Mouse (Mus musculus) layer of hippocampus, adult 9-11 months (tissue): ENCODE data around the gene Gse1.

Experiments
- DNase-seq: peaks from one replicate; pipeline ENCODE4 v3.0.0; 2022

The Gse1 gene

DNA sequence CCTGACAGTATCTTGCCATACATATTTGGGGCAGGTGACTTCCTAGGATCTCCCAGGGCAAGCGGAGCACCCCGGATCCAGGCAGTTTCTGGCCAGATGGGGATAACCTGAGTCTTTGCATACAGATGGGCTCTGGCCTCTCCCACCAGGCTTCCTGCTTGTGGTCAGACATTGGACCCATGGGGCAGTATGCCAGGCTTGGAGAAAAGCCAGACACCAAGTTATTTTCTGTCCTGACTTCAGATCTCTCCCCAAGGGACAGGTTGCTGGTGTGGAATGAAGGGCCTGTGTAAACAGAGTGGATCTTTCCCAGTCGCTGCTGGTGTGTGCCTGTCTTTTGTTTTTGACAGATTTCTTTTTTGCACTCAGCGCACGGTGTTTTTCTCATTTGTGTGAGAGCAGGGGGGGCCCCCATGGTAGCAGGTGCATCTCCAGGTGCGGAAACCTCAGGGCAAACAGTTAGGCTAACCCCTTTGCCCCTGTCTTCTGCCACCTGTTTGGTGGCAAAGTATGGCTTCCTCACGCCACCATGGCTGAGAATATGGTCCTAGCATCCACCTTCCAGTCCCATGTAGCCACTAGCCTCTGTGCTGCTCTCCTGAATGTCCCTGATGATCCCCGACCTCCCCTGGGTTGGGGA, 315.3 kb downstream of the Gse1 start:
- DNase-seq: no peak

DNA sequence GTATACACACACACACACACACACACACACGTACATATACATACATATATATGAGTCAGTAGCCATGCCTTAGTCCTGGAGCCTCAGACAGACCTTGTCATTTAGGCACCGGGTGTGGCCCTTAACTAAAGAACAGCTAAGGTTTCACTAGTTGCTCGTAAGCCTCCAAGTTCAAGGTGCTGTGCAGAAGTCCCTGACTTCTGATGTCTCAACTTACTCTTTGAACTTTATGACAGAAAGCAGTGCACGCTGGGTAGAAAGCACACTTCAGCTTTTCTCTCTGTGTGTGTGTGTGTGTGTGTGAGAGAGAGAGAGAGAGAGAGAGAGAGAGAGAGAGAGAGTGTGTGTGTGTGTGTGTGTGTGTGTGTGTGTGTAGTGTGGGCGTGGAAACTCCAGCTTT, 315.9 kb downstream of the Gse1 start:
- no peak for DNase-seq

DNA sequence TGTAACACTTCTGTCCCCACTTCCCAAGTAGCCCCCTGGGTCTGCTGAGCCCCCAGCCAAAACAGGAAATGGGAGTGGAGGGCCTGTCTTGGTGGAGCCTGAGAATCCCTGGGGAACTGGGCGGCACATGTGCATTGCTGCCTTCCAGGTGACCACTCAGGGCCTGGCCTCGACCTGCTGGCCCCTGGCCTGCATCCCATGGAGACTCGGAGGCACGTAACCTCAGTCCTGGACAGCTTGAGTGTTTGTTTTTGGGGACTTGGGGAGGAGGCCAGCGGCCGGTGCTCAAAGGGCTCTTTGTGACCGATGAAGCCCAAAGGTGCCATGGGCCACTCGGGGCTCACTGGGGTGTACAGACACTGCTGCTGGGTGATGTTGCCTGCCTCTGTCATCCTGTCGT, 319.3 kb downstream of the Gse1 start:
- no peak for DNase-seq

DNA sequence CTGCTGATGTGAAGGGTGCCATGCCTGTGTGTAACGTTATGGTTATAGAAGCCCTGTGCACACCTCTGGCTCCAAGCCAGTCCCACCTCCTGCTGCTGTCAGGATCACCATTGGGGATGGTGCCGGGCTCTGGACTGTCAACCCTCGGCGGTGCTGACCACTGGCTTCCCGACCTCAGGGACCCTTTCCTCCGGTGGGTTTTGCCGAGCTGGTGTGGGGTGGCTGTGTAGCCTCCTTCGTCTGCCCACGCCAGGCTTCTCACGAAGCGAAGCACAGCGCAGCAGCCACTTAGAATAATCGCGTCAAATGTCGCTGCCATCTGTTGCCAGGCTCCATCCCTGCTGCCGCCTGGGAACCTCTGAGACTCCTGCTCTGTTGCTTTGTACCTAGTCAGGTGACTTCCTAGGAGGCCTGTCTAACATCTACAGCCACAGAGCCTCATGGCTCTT, 320.1 kb downstream of the Gse1 start:
- peak; percentile 84 for DNase-seq

DNA sequence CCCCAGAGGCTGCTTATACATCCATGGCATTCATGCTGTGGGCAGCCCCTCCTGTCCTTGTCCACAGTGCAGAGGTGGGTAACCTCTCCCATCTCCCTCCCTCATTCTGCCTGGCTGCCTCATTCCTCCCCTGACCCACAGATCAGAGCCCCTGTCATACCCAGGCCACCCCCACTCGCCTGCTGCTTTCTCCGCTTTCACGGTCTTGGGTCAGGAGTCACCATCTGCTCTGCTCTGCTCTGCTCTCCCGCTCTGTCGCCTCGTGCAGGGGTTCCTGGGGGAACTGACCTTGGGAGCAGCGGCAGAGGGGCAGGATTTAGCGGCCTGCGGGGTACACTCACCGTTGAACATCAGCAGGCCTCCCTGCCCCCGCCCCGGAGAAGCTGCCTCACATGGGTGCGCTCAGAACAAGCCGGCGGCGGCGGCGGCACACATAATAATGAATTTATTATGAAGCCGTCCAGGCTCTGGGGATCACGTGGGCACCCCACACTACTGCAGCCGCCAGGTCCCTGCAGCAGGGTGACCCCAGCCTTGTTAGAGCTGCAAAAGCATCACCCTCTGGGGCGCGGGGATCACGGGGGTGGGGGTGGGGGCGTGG, 321.2 kb downstream of the Gse1 start:
- no peak for DNase-seq

DNA sequence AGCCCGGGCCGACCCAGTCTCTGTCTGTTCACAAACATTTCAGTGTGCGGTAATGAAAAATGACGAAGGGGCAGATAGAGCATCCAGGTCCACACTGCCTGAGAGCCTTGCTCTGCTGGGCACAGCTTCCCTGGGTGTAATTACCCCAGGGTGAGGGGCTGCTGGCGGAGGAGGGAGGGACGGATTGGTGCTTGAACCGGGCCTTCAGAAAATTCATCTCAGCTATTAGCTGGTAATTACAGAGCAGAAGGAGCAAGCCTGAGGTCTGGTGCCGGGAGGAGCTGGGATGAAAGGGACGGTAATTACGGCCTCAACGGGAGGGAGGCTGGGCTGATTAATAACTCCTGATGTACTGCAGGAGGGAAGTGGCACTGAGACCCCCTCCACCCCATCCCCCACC, 321.7 kb downstream of the Gse1 start:
- DNase-seq: no peak

DNA sequence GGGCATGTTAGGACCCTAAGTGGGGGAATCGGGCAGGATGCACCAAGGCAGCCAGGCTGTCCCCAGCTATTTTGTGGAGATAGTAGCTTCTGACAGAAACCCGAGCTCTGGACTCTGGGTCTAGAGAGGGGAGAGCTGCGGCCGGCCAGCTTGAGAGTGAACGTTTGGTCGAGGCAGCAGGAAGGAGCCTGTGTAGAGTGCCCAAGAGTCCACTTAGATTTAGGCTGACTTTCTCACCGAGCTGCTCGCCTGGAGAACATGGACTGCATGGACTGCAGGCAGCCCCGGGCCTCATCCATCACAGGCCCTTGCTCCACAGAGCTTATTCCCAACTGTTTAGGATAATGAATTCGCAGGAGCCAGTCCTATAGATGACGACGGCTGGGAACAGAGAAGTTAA, 322.2 kb downstream of the Gse1 start:
- no peak for DNase-seq

DNA sequence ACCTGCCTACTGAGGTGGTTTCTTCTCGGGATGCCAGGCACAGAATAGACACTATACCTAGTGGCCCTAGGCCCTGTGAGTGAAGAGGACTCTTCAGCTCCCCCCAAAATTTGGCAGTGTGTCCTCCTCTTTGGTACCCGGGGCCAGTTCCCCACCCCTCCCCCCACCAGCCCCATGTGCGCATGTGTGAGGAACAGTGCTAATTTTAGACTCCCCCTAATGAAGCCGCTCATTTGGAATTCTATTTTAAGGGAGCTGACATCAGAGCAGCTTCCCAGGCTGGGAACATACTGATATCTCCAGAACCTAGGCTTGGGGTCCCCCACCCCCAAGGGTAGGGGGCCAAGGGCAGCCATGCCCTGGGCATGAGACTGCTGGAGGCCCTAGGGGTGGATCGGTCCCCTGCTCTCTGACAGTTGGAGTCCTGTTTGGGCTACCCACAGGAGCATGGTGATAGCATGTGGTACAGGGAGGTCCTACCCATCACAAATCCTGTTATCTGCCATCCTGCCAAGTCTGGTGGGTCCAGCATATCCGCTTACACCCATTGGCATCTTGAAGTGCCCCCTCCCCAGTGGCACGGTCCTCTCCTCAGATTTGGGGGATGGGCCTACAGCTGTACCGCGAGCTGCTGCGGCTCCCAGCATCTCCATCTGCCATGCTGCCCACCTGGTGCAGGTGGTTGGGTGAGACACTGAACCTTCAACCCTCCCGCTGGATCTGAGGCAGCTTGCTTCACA, 322.9 kb downstream of the Gse1 start:
- no peak for DNase-seq

DNA sequence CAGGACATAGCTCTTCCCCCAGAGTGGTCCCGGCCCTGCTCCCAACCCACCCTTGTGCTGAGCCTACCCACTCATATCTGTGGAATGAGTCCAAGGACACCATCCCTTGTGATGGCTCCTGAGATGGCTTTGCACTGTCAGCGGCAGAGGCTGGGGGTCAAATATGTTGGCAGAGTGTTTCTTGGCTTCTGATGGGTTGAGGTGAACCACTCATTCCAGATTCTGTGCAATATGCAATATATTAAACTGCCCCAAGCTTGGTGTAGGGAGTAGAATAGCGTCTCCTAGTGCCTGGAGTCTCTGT, 323.4 kb downstream of the Gse1 start:
- DNase-seq: no peak

DNA sequence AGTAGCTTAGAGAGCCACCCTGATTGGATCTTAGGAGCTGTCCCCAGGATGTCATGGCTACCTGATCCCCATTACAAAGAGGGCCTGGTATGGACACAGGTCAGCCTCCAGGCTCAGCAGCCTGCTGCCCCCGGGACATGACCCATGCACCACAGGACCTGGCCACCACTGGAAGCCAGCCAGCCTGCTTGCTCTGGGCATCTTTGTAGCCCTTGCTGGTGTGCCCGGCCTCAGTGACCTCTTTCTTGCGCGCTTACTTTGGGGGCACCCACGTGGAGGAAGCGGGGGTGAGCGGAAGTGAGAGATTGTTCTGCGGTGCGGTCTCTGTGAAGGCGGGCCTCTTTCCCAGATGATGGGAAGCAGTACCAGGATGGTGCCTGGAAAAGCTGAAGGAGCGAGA, 324.3 kb downstream of the Gse1 start:
- DNase-seq: no peak

DNA sequence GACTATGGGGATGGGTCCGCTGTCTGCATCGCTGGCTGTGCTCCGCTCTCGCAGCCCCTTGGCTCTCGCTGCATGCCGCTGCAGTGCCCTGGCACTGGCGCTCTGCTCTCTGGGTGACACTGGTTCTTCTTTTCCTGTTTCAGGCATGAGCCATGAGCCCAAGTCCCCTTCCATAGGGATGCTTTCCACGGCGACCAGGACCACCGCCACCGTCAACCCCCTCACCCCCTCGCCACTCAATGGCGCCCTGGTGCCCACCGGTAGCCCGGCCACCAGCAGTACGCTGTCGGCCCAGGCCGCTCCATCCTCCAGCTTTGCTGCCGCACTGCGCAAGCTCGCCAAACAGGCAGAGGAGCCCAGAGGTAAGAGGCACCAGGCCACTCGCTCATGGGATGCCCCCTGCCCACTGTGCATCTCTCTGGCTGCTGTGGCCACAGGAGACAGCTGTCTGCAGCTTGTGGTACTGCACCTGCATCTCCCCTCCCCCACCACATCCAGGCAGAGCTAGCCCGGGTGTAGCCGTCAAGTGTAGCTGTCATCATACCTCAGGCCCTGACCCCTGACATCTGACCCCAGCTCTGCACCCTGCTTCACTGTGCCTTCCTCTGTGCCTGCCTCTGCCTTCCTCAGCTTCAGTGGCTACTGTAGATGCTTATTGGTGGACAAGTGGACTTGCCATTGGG, 325.3 kb downstream of the Gse1 start:
- no peak for DNase-seq

DNA sequence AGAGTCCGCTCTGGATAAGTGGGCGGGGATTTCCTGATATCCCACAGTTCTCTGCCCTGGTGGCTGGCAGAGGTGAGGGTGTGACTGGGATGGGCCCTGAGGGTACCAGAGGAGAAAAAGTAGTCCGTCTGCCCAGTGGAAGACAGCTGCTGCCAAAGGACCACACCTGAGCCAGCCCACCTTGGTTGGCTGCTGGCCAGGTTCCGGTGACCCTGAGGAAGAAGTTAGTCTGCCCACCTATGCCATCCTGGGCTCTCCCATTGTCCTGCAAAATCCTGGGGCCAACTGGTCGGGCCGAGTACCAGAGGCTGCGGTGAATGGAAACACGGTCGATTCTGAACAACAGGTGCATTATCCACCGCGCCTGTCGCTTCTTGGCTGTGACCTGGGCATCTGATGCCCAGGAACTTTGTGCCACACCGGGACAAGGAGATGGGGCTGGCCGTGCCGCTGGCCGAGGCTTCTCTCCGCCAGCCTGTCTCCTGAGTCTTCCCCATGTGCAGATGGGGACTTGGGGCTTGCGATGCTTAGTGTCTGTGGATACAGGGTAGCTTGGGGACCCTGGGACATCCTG, 326.3 kb downstream of the Gse1 start:
- no peak for DNase-seq

DNA sequence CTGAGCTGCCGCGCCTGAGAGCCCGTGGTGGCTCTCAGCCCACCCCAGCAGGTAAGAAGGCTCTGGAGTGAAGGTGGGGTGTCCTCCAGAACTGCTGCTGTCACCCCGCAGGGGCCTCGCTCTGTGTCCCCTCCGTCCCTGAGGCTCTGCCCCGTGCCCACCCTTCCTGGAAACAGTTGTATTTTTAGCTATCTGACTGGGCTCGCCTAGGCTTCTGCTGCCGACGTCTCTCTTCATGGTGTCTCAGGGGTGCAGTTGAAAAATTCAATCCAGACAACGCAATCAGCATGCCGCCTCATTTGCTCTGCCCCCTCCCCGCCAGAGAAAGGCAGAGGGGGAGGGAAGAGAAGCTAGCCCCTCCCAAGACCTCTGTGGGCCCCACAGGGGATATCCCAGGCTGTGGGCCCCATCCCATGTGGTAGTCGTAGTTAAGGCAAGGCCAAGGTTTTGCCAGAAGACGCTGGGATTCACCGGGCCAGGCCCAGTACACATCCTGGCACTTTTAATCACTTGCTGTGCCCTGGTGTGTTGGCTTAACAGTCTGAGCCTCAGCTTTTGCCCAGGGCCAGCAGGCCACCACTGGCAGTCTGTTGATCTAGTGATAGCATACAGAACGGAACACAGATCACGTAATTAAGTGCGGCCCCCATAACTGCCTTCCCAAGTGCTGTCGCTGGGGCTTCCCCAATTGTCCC, 328.1 kb downstream of the Gse1 start:
- DNase-seq: no peak

DNA sequence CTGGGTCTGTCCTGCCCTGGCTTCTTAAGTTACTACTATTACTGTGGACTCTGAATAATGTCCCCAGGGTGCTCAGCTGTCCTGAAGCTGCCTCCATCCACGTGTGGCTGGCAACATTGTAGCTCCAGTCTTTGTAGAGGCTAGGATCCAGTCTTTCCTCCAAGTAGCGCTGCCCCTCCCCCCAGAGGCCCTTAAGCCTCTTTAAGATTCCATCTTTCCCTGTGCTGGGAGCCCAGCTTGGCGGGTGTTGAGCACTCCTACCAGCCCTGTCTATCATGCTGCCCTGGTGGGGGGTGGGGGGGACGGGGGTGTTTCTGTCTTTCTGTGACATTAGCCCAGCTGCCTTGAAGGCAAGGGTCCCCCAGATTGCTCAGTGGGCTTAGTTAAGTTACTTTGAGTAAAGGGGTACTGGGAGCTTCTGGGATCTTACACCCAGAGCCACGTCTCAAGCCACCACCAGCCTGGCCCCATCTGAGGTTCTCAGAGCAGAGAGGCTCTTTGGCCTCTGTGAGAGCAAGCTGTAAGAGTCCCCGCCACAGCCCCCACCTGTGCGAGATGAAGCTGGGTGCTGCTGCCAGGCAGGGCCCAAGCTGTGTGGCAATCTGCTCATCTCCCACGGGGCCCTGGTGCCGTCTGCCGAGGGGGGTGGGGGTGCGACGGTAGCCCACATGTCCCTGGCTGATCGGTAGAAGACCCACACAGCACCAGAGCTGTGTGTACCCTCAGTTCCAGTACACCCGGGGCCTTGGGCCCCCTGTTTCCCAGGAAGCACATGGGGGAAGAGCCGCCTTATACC, 329.1 kb downstream of the Gse1 start:
- DNase-seq: peak; percentile 91

DNA sequence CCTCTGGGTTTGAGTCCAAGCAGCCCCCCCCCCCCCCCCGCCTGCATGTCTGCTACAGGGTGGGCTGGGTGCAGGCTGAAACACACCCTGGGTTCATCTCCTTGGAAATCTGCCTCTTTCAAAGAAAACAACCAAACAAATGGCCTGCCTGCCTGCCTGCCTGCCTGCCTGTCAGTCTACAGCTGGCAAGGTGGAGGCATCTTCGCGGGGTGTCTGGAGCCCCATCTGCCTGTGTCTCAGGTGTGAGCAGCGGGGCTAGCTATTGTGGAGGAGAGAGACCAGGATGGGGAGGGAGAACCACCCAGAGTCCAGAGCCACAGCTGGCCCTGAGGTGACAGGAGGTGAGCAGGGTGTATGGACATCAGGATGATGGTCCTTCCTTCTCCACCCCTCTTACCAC, 329.9 kb downstream of the Gse1 start:
- DNase-seq: no peak

DNA sequence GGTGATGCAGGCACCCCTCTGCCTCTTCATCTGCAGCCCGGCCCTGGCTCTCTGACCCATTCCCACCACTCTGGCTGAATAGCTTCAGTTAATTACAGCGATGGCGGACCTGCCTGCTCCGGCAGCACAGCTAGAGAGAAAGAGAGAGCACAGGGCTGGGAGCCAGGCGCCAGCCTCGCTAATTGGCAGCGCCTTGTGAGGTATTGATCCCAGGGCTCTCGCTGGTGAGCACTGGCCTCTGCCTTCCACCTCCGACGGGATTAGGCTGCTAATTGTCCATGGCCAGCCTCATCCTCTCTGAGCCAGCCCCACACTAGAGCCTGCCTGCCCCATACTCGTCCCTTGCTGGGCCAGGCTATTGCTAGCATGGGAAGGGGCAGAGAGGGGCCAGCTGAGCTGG, 331.4 kb downstream of the Gse1 start:
- no peak for DNase-seq

DNA sequence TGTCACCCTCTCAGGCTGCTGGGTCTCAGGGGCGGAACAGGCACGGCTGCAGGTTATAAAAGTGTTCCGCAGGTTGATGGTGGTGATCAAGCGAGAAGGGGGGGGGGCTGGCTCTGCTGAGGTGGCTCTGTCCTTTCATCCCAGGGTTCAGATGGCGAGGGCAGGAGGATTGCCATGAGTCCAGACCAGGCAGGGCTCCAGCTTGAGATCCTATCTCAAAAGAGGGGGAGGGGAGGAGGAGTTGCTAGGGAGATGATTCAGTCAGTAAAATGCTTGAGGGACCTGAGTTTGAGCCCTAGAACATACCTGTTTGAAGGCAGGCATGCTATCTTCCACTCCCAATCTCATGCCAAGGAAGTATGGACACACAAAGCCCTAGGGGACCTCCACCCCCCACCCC, 332.3 kb downstream of the Gse1 start:
- DNase-seq: no peak

DNA sequence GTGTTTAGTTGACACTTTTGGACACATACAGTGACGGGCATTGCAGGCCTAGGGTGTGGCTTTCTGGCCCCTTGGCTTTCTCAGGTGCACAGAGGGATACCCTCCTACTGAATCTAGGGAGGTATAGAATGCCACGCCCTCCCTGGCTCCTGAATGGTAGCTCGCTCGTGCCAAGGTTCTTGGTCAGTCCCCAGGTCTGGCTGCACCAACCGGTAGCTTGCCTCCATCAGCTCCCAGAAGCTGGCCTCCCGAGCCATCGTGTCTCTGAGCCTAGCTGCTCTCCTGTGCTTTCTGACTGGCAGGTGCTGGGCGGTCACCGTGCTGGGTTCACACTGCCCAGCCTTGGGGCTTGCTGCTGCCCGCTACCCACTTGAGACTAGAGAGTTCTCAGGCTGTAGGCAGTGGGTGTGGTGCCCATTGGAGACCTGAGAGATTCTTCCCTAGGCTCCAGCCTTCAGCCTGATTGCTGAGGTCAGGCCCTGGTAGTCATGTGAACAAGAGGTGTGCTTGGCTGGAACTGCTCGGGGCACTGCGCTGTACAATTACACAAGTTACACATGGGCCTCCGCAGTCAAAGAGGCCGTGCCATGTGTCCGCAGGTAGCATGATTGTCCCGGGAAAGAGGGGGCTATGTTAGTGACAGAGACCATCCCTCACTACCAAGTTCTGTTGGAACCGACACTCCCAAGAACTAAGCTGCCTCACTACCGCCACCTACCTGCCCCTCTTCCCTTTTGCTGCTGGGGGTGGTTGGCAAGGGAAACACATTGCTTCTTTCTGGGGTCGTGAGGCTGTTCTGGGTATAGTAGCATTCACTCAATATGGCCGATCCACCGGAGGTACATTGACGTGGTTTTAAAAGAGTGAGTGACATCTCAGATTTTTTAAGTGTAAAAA, 333.5 kb downstream of the Gse1 start:
- DNase-seq: no peak

DNA sequence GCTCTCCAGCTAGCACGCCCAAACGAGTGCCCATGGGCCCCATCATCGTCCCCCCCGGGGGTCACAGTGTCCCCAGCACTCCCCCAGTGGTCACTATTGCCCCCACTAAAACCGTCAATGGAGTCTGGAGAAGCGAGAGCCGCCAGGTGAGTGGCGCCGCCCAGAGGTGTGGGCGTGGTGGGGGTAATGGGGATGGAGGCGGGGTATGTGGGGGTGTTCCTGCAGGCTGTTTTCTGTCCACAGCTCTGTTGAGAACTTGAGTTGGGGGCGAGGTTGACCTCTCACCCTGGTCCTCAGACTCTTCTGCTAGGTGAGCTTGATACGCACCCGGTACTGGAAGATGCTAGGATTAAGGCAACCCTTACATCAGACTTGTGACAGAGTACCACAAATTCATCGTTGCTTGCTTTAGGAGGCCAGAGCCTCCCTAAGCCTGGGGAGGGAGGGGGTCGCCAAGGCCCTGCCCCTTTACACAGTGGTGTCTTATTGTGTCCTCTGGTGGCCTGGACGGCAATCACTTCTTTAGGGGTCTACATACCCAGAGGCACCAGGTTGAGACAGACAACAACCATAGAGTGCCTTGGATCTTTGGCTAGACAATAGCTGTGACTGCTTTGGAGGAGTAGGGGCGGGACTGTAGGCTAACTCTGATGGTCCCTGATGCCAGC, 334.6 kb downstream of the Gse1 start:
- DNase-seq: no peak

DNA sequence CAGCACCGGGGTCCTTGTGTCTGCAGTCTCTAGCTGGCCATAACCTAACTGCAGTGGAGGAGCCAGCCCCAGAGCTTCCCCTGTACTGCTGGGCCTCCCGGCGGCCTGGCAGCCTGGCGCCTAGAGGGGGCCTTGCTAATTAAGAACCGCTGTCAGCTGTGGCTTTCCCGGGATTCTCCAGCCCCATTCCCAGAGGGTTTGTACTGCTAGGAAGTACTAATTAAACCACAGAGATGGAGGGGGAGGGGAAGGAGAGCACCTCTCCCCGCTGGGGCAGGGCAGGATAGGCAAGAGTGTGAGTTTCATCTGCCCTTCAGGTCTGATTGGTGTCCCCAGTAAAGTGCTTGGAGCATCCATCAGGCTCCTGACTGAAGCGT, 335.1 kb downstream of the Gse1 start:
- DNase-seq: no peak
